Mouse (Mus musculus) megakaryocyte, embryonic 14.5 days (primary cell): ENCODE data around the gene Tbc1d4.

Experiments used
- FLI1 ChIP-seq: IDR thresholded peaks from 2 replicates; pipeline ENCODE4 v1.6.1; 2012; ENCODE audit warnings: low read length, inconsistent platforms, mixed read lengths
- GATA1 ChIP-seq: IDR thresholded peaks from 3 replicates; pipeline ENCODE4 v1.6.1; 2012; ENCODE audit warnings: mixed read lengths, low read length, inconsistent platforms, borderline replicate concordance

GRCm38 (mm10) chr14:101518259-101518658 lies 90.7 kb downstream of the Tbc1d4 start:
- no peak for TF ChIP-seq GATA1
- TF ChIP-seq FLI1: no peak
